Mouse (Mus musculus) kidney, postnatal 36 days (tissue): ENCODE data around the gene Sema6c.

ENCODE experiments used
- DNase-seq, 2 experiments: peaks; one replicate each; pipeline ENCODE4 v3.0.0; 2021 to 2022; ENCODE audit warnings: mixed read lengths in 2 of 2

The Sema6c gene

DNA sequence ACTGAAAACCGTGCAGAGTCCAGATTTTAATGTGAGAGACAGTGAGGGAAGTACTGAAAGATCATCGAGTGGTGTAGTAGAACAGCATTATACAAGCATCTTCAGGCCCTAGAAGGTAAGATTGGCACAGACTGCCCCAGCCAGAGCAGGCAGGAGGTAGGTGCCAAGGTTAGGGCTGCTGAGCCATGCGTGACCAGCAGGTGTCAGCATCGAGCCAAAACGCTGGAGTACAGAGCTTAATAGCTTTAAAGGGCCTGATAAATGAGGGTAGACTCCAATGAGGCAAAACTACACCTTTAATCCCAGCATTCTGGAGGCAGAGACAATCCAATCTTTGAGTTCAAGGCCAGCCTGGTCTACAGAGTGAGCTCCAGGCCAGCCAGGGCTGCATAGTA, 17.6 kb upstream of the Sema6c start:
- DNase-seq = peak; percentile 90 to 95

DNA sequence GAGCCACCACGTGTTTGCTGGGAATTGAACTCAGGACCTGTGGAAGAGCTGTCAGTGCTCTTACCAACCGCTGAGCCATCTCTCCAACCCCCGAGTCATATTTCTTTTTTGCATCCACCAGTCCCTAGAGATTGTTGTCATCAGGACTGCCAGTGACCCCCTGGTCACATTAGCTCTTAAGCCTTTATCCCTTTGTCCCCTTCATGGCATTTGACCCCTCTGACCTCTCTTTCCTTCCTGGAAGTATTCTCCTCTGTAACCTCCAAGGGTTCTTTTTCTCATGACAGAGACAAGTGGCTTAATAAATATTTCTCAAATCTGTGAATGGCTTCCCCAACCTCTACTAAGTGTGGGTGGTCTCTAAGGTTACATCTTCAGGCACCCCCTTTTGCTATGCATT, 12.3 kb upstream of the Sema6c start:
- DNase-seq = peak; percentile 47 to 63

DNA sequence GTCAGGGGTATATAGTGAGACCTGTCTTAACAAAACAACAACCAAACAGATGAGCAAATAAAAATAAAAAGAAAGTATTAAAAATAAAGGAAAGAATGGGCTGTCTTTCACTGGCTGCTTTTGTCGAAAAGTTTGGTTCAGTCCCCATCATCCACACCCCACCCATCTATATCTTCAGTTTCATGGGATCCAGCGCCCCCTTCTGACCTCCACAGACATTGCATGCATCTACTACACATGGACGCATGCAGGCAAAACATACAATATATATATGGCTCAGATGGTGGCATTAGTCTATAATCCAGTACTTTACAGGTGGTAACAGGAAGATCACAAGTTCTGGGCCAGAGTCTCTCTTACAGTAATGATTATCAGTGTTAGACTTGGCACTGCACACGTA, 6.4 kb upstream of the Sema6c start:
- peak in 1 of 2 experiments; percentile 79 for DNase-seq

DNA sequence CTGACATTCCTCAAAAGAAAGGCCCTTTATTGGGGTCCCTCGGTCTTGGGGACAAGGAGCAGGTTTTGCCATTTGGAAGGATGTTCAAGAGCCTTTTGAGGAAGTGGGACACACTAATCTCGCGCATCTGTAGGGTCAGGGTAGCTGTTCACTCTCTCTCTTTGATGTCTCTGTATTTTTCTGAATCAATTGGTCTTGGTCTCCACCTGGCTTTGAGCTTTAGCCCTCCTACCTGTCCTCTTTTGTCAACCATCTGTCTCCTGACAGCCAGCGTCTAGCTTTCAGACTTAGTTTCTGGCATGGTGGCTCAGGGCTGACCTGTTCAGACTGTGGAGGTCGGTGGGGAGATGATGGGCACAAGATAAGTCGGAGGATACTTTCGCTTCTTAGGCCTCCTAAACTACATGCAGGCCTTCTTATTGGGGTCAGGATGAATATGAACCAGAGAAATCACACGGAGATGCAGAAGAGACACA, 708 bp upstream of the Sema6c start:
- DNase-seq = no peak

DNA sequence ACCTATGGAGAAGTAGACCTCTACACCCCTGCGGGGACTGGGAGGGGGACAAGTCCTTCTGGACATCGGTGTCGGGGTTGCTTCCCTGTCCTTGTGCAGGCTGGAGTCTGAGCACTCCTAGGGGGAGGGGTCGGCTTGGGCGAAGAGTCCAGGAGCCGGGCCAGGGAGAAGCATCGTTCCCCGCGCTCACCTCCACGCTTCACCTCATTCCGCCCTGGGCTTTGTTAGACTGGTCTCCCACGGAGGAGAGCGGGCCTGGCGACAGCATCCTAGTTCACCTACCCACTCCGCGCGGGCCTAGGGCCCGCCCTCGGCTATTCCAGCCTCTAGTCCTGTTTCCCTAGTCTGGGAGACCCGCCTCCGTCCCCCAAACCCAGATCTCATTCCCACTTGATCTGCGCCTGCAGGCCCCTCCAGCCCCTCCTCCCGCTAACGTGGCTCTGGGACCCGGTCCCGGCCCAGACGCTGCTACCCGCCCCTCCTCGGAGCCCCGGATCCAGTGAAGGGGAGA, 839 bp downstream of the Sema6c start:
- DNase-seq = peak in 1 of 2 experiments; percentile 24

DNA sequence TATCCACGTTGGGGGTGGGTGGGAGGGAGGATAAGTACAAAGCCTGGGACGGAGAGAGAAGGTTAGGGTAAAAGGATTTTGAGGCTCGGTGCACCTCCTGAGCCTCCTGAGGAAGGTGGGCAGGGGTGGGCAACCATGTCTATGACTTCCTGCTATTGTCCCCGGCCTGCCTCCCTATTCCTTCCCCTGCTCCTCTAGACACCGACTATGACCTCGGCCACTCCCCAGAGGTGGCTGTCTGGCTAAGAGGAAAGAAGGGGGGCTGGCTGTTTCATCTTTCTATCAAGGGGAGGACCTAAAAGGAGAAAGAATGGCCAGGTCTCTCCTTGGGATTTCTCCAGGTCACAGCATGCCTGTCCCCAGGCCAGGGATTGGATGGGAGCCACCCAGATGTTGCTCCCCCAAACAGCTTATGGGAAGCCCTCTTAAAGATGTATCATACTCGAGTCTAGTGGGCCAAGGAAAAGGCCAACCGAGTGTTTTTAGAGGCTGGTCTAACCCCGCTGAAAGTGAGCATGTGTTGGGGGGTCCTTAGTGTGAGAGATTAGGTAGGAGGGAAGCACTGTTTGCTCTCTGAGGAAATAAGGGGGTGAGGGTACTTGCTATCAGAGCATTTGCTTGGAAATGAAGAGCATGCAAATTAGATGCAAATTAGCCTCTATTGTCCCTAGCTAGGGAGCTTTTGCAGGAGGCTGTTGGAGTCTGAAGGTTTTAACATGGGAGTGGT, 1.5 kb downstream of the Sema6c start:
- DNase-seq = no peak

DNA sequence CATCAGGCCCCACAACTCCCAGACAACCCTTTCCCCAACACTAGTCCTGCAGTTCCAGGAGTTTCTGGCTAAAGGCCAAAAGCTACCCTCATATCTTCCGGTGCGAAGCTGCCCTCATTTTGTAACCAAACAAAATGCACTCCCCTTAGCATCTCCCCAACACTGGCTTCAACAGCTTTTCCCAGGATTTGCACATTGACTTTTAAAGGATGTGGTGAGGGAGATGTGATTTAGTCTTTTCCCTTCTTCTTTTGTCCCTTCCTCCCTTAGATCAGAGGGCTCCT, 2.0 kb downstream of the Sema6c start:
- no peak for DNase-seq

DNA sequence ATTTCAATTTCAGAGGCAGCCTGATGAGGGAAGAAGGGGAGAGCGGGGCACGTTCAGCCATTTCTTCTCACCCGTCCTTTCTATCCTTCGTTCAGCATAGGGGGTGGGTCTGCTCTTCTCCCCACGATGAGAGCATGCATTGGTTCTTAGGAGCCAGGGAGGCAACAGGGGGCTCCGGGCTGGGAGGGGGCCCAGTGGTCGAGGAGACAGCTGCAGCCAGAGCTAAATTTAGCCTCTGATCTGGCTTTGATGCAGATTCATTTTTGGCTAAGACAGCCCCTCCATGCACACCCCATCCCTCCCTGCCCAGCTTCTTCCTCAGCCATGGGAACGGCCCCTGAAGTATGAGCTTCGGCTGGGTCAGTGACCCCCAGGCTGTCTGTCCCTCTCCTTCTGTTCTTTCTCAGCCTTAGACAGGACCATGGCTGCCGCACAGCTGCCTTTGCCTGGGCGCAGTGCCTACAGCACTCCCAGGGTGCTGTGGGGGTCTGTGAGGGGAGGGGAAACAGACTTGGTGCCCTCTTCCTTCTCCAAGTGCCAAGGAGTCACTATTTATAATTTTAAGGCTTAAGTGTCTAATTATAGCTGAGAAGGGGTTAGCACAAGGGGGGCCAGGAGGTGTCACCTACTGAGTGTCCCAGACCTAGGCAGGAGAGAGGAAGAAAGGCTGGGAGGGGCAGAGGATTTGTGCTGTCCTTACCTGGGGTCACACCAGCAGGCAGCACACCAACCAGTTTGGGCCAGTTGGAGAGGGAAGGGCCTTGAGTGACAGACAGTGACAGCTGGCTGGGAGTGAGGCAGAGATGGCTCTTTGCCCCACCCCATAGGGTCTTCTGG, 3.4 kb downstream of the Sema6c start:
- no peak for DNase-seq

DNA sequence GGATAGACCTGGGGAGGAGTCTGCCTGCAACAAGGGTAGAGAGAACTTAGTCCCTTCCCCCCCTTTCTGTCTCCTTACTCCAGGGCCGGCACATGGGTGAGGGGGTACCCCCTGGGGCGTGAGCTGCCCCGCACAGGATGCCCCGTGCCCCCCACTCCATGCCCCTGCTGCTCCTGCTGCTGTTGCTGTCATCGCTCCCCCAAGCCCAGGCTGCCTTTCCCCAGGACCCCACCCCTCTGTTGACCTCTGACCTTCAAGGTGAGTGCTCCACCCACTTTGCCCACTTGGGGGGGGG, 3.9 kb downstream of the Sema6c start:
- no peak for DNase-seq

DNA sequence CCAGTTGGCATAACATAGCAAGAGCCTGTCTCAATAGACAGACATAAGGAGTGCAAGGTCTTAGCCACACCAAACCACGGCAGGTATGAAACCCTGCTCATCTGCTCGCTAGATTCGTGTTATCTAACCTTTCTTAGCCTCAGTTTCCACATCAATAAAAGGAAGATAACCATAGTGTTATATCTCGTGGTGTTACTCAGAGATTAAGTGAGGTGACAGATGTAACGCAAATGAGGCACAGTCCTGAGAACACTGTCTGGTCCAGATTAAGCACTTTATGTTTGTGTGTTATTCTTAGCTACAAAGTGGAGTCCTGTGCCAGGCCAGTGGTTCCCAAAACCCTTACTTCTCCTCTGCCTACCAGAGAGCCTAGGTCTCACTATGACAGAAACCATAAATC, 4.6 kb downstream of the Sema6c start:
- no peak for DNase-seq

DNA sequence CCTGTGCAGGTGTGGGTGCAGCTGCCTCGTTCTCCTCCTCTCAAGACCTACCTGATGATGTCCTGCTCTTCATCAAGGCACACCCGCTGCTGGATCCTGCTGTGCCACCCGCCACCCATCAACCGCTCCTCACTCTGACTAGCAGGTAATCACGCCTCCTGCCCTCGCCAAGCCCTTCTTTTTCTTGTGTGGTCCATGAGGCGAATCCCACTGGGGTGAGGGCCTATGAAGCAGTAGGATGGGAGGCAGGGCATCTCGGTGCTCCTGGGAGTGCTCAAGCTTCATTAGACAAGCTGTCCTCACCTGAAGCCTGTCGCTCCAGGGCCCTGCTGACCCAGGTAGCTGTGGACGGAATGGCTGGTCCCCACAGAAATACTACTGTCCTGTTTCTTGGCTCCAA, 9.7 kb downstream of the Sema6c start:
- DNase-seq = no peak

DNA sequence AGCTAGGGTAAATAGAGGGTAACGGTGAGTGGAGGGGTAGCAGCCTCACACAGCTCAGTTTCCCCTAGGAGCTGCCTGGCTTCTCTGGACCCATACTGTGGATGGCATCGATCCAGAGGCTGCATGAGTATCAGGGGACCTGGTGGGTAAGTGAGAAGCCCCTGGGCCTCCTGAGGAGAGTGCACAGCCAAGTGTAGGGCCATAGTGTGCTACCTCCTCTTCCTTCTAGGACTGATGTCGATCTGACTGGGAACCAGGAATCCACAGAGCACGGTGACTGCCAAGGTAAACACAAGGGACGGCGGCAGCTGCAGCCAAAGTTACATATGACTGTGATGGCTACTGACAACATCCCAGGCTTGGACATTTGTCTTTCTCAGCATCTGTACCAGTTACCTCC, 10.8 kb downstream of the Sema6c start:
- DNase-seq = no peak

DNA sequence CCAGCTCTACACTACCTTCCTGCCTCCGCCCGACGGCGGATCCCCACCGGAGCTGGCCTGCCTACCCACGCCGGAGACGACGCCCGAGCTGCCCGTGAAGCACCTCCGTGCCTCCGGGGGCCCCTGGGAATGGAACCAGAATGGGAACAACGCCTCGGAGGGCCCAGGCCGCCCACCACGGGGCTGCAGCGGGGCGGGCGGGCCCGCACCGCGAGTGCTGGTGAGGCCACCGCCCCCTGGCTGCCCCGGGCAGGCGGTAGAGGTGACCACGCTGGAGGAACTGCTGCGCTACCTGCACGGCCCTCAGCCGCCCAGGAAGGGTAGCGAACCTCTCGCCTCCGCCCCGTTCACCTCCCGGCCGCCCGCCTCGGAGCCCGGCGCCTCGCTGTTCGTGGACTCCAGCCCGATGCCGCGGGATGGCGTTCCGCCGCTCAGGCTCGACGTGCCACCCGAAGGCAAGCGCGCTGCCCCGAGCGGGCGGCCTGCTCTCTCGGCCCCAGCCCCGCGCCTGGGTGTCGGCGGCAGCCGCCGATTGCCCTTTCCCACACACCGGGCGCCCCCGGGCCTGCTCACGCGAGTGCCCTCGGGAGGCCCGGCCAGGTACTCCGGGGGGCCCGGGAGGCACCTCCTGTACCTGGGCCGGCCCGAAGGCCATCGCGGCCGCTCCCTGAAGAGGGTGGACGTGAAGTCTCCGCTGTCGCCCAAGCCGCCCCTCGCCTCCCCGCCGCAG, 12.4 kb downstream of the Sema6c start:
- DNase-seq = peak in 1 of 2 experiments; percentile 39

DNA sequence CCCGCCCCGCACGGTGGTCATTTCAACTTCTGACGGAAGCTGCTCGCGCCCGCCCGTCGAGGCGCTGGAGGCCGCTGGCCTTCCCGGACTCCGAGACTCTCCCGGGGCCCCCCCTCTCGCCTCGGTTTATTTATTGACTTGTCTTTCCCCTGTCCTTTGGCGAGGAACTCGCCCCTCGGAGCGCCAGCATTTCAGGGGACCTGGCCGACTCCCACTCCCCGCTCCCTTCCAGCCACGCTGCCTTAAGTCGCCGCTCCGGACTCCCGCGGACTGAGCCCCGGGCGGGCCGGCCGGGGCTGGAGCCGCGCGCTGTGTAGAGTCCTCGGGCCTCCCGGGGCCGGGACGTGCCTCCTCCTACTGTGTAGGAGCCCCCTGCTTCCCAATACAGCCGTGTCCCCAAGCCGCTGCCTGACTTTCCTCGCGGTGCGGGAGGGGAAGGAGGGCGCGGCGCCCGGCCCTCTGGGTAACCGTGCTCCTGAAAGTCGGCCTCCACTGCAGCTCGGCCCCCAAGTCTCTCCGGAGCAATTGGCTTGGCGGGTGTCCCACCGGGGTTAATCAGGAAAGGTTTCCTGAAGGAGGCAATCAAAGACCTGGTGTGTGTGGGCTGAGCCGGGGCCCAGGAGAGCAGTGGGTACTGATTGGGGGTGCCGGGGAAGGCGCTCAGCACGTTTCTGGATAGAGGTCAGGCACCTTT, 13.1 kb downstream of the Sema6c start:
- DNase-seq = peak in 1 of 2 experiments; percentile 64

DNA sequence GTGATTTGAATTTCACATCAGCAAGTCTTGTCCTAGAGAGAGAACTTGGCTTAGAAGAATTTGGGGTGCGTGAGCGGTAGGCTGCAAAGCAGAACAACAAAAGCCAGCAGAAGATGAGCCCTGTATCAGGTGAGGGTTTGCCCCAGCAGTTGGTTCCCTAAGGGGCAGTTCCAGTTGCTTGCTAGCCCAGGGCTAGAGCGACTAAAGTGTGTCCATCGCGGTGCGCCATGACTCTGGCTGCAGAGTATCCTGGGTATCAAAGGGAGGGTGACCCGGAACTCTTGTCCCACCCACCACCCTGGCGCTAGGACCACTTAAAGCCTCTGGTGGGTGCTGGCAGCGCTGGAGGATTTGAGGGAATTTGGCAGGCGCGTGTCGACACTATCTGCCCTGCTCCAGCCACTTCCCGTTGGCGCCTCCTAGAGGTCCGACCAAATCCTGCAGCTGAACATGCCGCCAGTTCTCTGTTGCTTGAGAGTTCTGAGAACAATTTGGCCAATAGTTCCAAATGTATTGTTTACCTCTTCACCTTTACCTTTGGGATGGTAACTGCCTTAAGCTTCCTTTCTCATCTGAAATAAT, 13.8 kb downstream of the Sema6c start:
- DNase-seq = peak; percentile 84 to 95

DNA sequence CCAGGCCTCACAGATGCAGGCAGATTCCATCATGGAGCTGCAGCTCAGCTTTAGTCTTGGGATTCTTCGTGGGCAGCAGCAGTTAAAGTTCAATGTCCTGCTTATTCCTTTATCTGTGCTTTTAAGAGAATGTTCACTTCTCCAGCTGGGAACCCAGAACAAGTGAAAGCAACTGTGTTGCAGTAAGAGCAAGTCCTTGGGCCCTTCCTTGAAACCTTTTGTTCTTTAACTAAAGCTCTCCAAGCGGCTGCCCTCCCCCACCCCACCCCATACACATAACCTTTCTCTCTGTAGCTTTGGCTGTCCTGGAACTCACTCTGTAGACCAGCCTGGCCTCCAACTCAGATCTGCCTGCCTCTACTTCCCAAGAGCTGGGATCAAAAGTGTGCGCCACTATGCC, 16.2 kb downstream of the Sema6c start:
- DNase-seq = no peak

DNA sequence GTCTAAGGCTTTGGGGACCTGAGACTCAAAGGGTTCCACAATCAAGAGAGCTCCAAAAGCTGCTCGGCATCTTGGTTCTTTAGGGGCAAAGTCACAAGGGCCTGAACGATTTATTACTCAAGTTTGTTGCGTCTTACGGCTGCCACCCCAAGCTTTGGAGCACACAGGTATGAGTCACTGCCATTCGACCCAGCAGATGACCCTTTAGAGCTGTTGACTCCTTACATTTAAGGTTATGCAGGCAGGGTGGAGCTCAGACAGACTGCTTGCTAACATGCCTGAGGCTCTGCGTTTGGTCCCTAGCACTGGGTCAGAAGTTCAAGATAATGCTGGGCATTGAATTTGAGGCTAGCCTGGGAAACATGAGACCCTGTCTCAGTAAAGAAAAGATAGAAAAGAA, 17.3 kb downstream of the Sema6c start:
- DNase-seq = no peak

DNA sequence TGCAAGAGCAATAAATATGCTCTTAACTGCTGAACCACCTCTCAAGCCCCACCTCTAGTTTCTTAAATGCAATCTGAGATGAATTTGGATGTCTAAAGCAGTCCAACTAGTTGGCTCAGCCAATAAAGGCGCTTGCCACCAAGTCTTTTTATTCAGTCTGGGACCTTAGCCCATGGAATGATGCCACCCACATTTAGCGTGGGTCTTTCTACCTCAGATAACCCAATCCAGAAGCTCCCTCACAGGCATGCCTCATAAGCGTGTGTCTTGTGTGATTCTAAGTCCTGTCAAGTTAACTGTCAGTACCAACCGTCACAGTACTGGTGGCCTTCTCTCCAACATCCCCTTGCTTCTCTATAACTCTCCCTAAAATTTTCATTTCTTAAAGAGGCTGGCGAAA, 18.7 kb downstream of the Sema6c start:
- DNase-seq = no peak

DNA sequence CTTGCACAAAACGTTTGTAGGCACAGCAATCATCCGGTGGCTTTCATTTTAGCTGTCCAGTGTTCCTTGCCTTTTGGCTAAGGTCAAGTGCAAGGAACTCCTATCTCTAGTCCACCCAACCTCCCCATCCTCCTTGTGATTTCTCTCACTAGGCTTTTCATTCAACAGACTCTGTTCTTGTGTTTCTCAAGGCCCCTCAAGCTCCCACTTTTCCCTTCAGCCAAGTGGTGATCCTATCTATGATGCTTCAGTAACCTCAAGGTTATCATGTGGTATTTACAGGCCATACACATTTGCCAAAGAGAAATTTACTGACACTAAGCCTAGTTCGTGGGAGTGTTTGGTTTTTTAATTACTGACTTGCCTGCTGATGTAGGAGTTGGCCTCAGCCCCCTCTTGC, 19.6 kb downstream of the Sema6c start:
- no peak for DNase-seq

DNA sequence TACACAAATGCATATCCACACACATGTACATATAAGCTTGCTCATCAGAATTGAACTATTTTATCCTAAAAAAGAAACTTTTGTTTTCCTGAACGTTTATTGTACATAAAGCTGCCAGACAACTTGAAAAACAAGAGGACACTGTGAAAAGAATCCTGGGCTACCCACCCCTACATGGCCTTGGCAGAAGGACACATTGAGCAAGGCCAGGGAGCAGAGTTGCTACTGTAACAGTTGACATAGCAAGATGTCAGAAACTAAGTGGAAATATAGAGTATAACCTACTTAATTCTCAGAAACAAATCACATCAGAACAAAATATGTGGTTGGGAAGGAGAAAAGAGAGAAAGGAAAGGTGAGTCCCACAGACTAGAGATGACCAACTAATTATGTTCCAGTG, 21.6 kb downstream of the Sema6c start:
- no peak for DNase-seq

DNA sequence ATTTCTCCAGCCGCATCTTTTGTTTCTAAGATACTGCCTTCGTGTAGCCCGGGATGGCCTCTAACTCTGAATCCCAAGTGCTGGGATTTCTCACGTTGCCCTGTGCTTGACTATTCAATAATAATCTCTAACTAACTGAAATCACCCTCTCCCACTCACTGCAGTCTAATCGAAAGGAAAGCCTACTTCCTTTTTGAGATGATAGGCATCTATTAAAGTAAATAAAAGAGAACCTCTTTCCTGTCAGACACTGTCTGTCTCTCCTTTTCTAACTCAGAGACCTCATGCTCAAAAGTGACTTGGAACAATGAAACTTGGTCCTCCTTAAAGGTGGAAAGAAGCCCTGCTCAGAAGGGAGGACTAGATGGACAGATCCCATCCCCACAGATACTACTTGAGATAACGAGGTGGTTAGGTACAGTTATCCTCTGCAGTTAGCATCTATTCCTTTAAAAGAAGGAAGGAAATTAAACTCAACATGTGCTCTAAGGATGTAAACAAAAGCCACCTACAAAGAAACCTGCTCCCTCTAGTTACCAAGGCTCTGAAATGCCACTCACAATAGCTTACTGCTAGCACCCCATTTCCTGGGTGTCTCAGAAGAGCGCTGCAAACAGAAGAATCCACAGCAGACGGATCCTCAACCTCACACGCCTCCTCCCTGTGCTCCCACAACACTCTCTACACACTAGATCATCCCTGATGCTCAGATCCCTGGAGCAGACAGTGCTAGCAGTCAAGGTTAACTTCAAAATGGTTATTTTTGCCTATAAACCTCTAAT, 24.7 kb downstream of the Sema6c start:
- no peak for DNase-seq

DNA sequence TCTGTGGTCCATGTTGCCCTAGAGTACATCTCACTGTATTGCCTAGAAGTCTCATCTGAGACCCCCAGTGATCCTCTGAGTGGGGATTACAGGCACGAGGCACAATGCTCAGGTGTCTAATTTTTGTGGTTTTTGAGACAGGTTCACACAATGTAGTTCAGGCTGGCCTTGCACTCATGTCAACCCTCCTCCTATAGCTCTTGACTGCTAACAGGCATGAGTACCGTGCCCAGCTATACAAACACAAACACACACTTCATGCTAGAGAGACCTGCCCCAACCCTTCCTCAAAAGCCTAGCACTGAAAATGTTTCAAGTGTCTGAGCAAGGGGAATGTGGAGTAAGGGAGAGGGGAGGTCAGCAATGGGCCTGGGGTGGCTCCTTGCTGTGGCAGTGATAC, 25.8 kb downstream of the Sema6c start:
- no peak for DNase-seq
